Mouse (Mus musculus) heart, adult 2 months (tissue): ENCODE measurements around the gene Fcf1. TPM values are rescaled to one million over a fixed set of nuclear protein-coding genes. Genes with fewer than 3 reads are reported as not detected.

ENCODE experiments used
- DNase-seq, 2 experiments: peaks; one replicate each; pipeline ENCODE4 v3.0.0; 2021
- H3K27ac ChIP-seq: fragments of 200-600 bp; 2 replicates; pipeline ENCODE4 v1.8.1; 2022
- H3K27me3 ChIP-seq: fragments of 200-500 bp; 2 replicates; pipeline ENCODE4 v1.6.1; 2012; ENCODE audit warnings: mild to moderate bottlenecking, low read length, inconsistent platforms, mixed read lengths; ENCODE audit not compliant: control insufficient read depth, insufficient read depth
- H3K36me3 ChIP-seq: fragments of 200-500 bp; 2 replicates; pipeline ENCODE4 v1.6.1; 2012; ENCODE audit warnings: low read length, inconsistent platforms; ENCODE audit not compliant: control insufficient read depth, insufficient read depth
- H3K4me1 ChIP-seq: fragments of 200-500 bp; 2 replicates; pipeline ENCODE4 v1.6.1; 2011; ENCODE audit warnings: low read length; ENCODE audit not compliant: control insufficient read depth, insufficient read depth
- H3K4me3 ChIP-seq: fragments of 200-600 bp; 2 replicates; pipeline ENCODE4 v1.8.1; 2022
- H3K79me2 ChIP-seq: fragments of 200-500 bp; replicated peaks from 2 replicates; pipeline ENCODE4 v1.6.1; 2012; ENCODE audit warnings: mild to moderate bottlenecking, inconsistent platforms, low read length, moderate library complexity, mixed read lengths; ENCODE audit not compliant: control insufficient read depth, insufficient read depth
- H3K9ac ChIP-seq: fragments of 200-500 bp; 2 replicates; pipeline ENCODE4 v1.6.1; 2012; ENCODE audit warnings: low read depth, mild to moderate bottlenecking, control low read depth, inconsistent platforms, low read length, mixed read lengths
- CTCF ChIP-seq: fragments of 200-600 bp; IDR thresholded peaks from 2 replicates; pipeline ENCODE4 v1.8.1; 2022; ENCODE audit warnings: antibody characterized with exemption, mild to moderate bottlenecking, moderate library complexity
- EP300 ChIP-seq: fragments of 200-500 bp; IDR thresholded peaks from 2 replicates; pipeline ENCODE4 v1.6.1; 2011; ENCODE audit warnings: low read depth, low read length, control low read depth; ENCODE audit not compliant: insufficient read depth
- POLR2A ChIP-seq: fragments of 200-500 bp; IDR thresholded peaks from 2 replicates; pipeline ENCODE4 v1.6.1; 2011; ENCODE audit warnings: mild to moderate bottlenecking, low read depth, low read length, control low read depth; ENCODE audit not compliant: insufficient read depth
- WGBS: fragments of 180-500 bp; shearing (Covaris S2); methylation state at CpG from one replicate; pipeline ENCODE4 v1.1.7; 2018; 5-methylcytosine and 5-hydroxymethylcytosine counted together
- intact Hi-C: fragments of 180-260 bp; cut with DNase I; formaldehyde crosslinking; loops from one replicate; pipeline ENCODE4 v1.15.1; 2025
- polyA plus RNA-seq: library from polyadenylated mRNA; depleted of rRNA; stranded (reverse); fragments of >200 nt; gene quantifications from 2 replicates; pipeline ENCODE4 v1.2.3, GENCODE M21; 2012
- total RNA-seq, 2 experiments: library from RNA; stranded (reverse); gene quantifications; 2 replicates each; pipeline ENCODE4 v1.2.3; 2021

Gene Fcf1
- total and polyA plus RNA-seq, 3 experiments = 28.1 to 35.1 (median 31.8) TPM

DNA sequence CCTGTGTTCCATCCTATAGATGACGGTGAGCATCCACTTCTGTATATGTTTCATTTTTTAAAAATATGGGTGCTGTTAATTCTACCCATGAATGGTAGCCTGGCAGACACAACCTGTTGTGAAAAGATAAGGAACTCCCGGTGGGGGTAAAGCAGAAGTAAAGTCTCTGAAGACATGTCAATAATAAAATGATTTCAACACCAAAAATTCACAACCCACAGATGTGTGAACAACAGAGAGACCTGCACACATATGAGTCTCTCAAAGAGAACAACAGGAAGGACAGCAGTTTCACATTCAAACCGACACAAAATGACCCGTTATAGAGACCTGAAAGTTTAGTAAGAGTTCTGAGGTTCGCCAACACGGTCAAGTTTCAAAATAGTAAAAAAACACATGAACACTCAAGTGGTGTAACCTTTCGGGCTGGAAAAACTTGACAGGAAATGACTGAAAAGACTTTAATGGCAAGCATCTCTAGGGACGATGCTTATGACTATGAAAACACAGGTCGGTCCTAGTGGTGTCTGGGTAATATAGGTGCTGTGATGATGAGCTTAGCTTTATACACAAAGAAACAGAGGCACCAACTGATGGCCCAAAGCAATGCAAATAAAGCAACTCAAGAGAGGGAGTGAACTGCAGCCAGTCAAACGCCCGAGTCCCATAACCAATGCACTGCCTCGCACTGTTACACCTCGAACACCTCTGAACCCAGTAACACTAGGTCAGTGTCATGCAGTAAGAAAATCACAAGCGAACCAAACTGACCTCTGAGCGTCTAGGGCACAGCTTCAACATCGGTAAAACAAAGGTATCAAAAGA is 1.7 kb upstream of the Fcf1 start:
- WGBS = 65% methylated on average over 16 of the region's 16 CpGs
- no peak overlapping the region for H3K27ac ChIP-seq
- intact Hi-C loops = loop anchor here (5.0 to 10.0 kb wide), 2 partner anchors 92 to 184 kb away; partner anchors contain the start of gene Ltbp2
- no peak for DNase-seq
- peaks cover 4% of the 10 kb centered on the region; the same call in 1 of the 2 replicates for H3K36me3 ChIP-seq
- H3K27me3 ChIP-seq = no peaks in the 10 kb centered on the region
- H3K79me2 ChIP-seq = no peaks in the 10 kb centered on the region
- H3K4me3 ChIP-seq = peak overlapping the region; percentile 92
- no peak for TF ChIP-seq EP300
- no peak for TF ChIP-seq CTCF
- TF ChIP-seq POLR2A = no peak
- no peak overlapping the region for H3K9ac ChIP-seq
- peaks cover 2% of the 10 kb centered on the region for H3K4me1 ChIP-seq

DNA sequence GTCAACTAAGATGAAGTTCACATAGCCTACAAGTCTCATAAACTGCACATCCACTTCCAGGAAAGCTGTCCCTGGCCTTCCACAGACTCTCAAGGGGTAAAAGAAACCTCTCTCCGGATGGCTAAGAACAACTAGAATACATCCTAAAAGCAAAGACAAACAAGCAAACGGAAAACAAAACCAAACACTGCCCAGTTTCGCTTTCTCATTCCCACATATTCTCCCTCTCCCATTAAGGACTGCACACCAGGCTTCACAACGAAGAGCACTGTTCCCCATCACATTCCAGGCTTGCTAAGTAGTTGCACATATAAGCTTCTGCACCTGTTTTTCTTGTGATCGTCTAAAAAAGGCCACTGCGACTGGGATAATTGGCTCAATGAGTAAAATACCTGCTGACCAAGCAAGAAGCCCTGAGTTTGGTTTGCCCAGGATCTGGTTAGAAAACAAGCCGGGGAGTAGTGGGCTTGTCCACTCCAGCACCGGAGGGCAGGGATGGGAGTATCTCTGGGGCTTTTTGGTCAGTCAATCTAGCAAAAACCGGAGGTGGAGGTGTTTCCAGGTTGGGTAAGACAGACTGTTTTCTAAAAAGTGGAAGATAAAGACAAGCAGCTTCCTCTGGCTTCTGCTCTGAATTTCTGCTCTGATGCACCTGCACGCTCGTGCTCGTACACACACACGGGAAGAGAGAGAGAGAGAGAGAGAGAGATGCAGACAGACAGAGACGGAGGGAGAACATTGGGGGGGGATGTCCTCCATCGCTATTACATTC is 855 bp upstream of the Fcf1 start:
- WGBS = 10% methylated on average over 15 of the region's 15 CpGs
- Histone ChIP-seq H3K4me3 (peak overlapping the region; percentile 92), H3K79me2 (no peaks in the 10 kb centered on the region), H3K4me1 (peaks cover 2% of the 10 kb centered on the region), H3K36me3 (peaks cover 4% of the 10 kb centered on the region; the same call in 1 of the 2 replicates), H3K9ac (peak overlapping the region; percentile 80), H3K27ac (peak overlapping the region; percentile 83), H3K27me3 (no peaks in the 10 kb centered on the region)
- no peak for DNase-seq
- intact Hi-C loops = loop anchor here (5.0 to 10.0 kb wide), 3 partner anchors 48 to 185 kb away; partner anchors contain the start of gene Ltbp2
- TF ChIP-seq EP300 (no peak), CTCF (no peak), POLR2A (no peak)

- intact Hi-C loops = no loop called here
- TF ChIP-seq POLR2A (no peak), CTCF (no peak), EP300 (no peak)
- no peak for DNase-seq
- Histone ChIP-seq H3K27me3 (no peaks in the 10 kb centered on the region), H3K9ac (no peak overlapping the region), H3K79me2 (no peaks in the 10 kb centered on the region), H3K36me3 (no peaks in the 10 kb centered on the region; the same call in 1 of the 2 replicates), H3K4me3 (no peak overlapping the region), H3K4me1 (no peaks in the 10 kb centered on the region), H3K27ac (no peak overlapping the region)
- 93% methylated on average over 2 of the region's 2 CpGs for WGBS
Measured at GRCm38 (mm10) chr12:84979264-84979862, 8.7 kb downstream of the Fcf1 start.

DNA sequence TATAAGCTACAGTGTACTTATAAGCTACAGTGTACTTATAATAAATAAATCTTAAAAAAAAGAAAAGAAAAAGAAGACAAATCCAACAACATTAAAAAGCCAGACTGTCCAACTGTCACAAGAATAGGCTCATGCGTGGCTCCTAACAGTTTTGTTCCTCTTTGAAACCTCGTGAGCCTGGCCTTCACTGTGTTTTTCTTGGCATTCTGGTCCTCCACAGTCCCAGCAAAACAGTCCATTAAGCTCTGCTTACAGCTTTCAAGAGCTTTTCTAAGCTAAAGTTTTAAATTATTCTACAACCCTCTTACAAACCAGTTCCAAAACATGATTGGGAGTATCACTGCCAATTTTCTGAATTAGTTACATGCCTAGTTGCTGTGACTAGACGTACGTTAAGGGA is 18.8 kb downstream of the Fcf1 start:
- Histone ChIP-seq H3K9ac (no peak overlapping the region), H3K79me2 (no peaks in the 10 kb centered on the region), H3K4me1 (no peaks in the 10 kb centered on the region), H3K27ac (no peak overlapping the region), H3K27me3 (no peaks in the 10 kb centered on the region), H3K4me3 (no peak overlapping the region), H3K36me3 (no peaks in the 10 kb centered on the region)
- intact Hi-C loops = no loop called here
- no peak for DNase-seq
- 59% methylated on average over 4 of the region's 4 CpGs for WGBS
- TF ChIP-seq CTCF (no peak), POLR2A (no peak), EP300 (no peak)

GRCm38 (mm10) chr12:84995112-84995761 is 24.5 kb downstream of the Fcf1 start:
- H3K9ac ChIP-seq = no peak overlapping the region
- peaks cover 6% of the 10 kb centered on the region for H3K4me1 ChIP-seq
- H3K27me3 ChIP-seq = no peaks in the 10 kb centered on the region
- peaks cover 5% of the 10 kb centered on the region for H3K79me2 ChIP-seq
- no peak for TF ChIP-seq CTCF
- no peak for TF ChIP-seq EP300
- TF ChIP-seq POLR2A = no peak
- intact Hi-C loops = no loop called here
- no peak for DNase-seq
- H3K36me3 ChIP-seq = peaks cover 14% of the 10 kb centered on the region
- H3K27ac ChIP-seq = no peak overlapping the region; the same call in 1 of the 2 replicates
- peak overlapping the region; percentile 46; the same call in 1 of the 2 replicates for H3K4me3 ChIP-seq
- 92% methylated on average over 9 of the region's 9 CpGs for WGBS
